Mouse (Mus musculus) adrenal gland, postnatal 10 days (tissue): ENCODE data around the gene Wdr46. TPM values are rescaled to one million over a fixed set of nuclear protein-coding genes. Genes with fewer than 3 reads are reported as not detected.

Experiments
- DNase-seq: peaks from one replicate; pipeline ENCODE4 v3.0.0; 2021; ENCODE audit warnings: mixed read lengths
- total RNA-seq, 2 experiments: library from RNA; stranded (reverse); gene quantifications; 2 replicates each; pipeline ENCODE4 v1.2.3; 2021

The Wdr46 gene
- total RNA-seq, 2 experiments from 2014 or later = 28.4 to 29.7 TPM

- no peak for DNase-seq
Observed at GRCm38 (mm10) chr17:33911052-33911812, 29.2 kb upstream of the Wdr46 start.

- DNase-seq = no peak
Observed at GRCm38 (mm10) chr17:33911813-33912414, 28.5 kb upstream of the Wdr46 start.

- DNase-seq = no peak
Observed at GRCm38 (mm10) chr17:33913264-33913663, 27.2 kb upstream of the Wdr46 start.

GRCm38 (mm10) chr17:33913905-33914304 lies 26.6 kb upstream of the Wdr46 start:
- DNase-seq = no peak

- no peak for DNase-seq
Observed at GRCm38 (mm10) chr17:33914969-33915391, 25.5 kb upstream of the Wdr46 start.

- DNase-seq = peak; percentile 96
Observed at GRCm38 (mm10) chr17:33915671-33916250, 24.7 kb upstream of the Wdr46 start, which contains the start of the genes Tapbp and Zbtb22. Gene Tapbp (plus strand): TSS chr17:33915899. Gene Zbtb22 (plus strand): TSS chr17:33915904.

GRCm38 (mm10) chr17:33916294-33916693 lies 24.2 kb upstream of the Wdr46 start:
- DNase-seq = no peak

GRCm38 (mm10) chr17:33916847-33917655 lies 23.4 kb upstream of the Wdr46 start:
- DNase-seq = no peak

GRCm38 (mm10) chr17:33917656-33918292 lies 22.7 kb upstream of the Wdr46 start:
- DNase-seq = no peak

- DNase-seq = no peak
Observed at GRCm38 (mm10) chr17:33918293-33919203, 21.9 kb upstream of the Wdr46 start.

- peak; percentile 91 for DNase-seq
Observed at GRCm38 (mm10) chr17:33919351-33920281, 20.8 kb upstream of the Wdr46 start.

- peak; percentile 91 for DNase-seq
Observed at GRCm38 (mm10) chr17:33920282-33921097, 20.0 kb upstream of the Wdr46 start.

- no peak for DNase-seq
Observed at GRCm38 (mm10) chr17:33921361-33921760, 19.1 kb upstream of the Wdr46 start.

- DNase-seq = peak; percentile 57
Observed at GRCm38 (mm10) chr17:33924577-33925283, 15.7 kb upstream of the Wdr46 start.

- DNase-seq = no peak
Observed at GRCm38 (mm10) chr17:33925406-33926116, 14.9 kb upstream of the Wdr46 start.

GRCm38 (mm10) chr17:33926207-33926932 lies 14.1 kb upstream of the Wdr46 start:
- no peak for DNase-seq
